Mouse (Mus musculus): ENCODE results near the gene Bmi1.
A peak's percentile ranks its signal among the peaks of the same experiment; 100 is the strongest.

Gene Bmi1

GRCm38 (mm10) chr2:18676936-18677491 is at the start of gene Bmi1:
Bmi1 (plus strand) TSS chr2:18677018.
- peak; percentile 73 for DNase-seq

GRCm38 (mm10) chr2:18630547-18630946 is 46.3 kb upstream of the Bmi1 start:
- no peak for DNase-seq

DNA sequence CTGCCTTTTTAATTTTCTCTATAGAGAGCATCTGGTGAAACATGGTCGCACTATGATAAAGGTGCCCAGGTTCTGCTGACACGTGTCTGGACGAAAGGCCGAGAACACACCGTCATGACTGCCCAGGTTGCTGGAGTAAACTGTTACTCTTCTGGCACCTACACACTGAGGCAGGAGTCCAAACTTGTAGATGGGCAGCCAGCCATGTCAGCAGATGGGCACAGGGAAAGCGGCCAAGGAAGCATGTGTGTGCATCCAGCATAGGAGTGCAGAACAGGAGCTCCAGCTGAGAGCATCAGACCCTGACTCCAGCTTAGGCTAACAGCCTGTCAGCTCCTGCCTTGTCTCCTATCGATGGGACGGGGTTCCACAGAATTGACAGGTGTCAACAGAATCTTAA is 41.8 kb upstream of the Bmi1 start:
- peak; percentile 74 for DNase-seq

- no peak for DNase-seq
These were observed 28.3 kb upstream of the Bmi1 start for GRCm38 (mm10) chr2:18648563-18648962.

GRCm38 (mm10) chr2:18654821-18655220 is 22.0 kb upstream of the Bmi1 start:
- DNase-seq, result peak; percentile 6

DNA sequence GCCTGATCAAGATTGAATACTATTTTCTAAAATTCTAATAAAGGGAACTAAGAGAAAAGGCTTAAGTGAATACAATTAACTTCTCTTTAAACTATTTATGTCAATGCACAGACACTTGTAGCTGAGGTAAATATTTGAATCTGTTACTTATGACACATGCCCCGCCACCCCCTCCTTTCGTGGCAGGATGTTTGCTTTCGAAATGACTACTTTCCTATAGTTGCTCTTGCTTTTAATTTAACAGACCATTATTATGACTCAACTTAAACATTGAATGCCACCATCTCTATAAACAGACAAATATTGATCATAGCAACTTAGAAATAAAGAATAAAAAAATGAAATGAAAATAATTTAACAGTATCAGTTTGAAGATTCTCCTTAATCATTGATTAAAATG is 12.8 kb upstream of the Bmi1 start:
- DNase-seq, result no peak

DNA sequence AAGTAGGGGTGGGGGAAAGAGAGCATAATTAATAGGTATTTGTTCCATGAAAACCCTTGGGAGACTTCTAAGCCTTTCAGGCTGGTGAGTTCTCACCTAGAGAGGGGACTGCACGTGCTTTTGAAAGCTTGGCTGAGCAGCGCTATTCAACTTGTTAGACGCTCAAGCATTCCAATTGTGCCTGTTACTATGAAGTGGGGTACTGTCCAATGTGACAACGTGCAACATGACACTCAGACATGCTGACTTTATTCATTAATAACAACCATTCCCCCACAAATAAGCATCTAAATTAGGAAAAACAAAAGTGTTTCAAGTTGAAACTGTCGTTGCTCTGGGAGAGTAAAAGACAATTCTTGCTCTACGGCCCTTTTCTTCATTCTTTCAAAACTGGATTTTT is 5.8 kb upstream of the Bmi1 start:
- no peak for DNase-seq

- DNase-seq, result peak; percentile 93
These were observed 4.6 kb upstream of the Bmi1 start, which contains the start of gene Commd3 for GRCm38 (mm10) chr2:18672133-18672765. Commd3 (plus strand) TSS chr2:18672384.

- no peak for DNase-seq
These were observed 4.1 kb upstream of the Bmi1 start for GRCm38 (mm10) chr2:18672766-18673164.

GRCm38 (mm10) chr2:18673766-18674165 is 3.1 kb upstream of the Bmi1 start:
- DNase-seq, result no peak

- DNase-seq, result no peak
These were observed 2.5 kb upstream of the Bmi1 start for GRCm38 (mm10) chr2:18674193-18674902.

DNA sequence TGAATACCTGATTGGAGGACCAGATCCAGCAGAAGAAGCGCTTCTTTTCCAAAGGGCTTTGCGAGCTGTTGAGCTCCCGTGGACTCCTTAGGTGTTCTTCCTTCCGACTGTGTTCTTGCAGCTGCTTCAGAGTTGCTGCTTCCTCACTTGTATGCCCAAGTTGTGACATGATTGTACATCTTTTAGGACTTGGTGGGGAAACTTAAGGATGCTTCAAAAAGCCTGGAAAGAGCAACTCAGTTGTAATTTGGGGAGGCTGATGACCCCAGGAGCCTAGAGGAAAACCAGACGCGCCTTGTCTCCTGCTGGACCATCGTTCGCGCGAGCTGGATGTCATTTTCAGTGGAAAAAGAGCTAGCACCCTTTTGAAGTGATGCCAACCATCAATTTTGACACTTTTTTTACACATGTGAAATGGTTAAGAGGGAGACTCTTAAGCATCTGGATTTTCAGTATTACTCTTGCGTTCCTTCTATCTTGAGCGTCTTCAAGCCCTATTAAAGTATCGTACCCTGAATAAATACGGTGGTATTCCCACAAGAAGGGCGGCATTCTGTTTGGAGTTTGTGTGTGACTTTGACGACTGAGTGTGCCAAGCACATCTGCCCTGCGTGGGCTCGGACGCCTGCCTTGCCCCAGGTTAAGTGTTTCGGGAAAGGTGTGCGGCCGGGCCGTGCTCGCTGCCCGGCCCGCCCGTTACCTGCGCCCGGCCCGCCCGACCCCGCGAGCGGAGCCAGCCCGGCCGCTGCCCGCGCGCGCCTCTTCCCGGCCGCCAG is 949 bp upstream of the Bmi1 start:
- no peak for DNase-seq

DNA sequence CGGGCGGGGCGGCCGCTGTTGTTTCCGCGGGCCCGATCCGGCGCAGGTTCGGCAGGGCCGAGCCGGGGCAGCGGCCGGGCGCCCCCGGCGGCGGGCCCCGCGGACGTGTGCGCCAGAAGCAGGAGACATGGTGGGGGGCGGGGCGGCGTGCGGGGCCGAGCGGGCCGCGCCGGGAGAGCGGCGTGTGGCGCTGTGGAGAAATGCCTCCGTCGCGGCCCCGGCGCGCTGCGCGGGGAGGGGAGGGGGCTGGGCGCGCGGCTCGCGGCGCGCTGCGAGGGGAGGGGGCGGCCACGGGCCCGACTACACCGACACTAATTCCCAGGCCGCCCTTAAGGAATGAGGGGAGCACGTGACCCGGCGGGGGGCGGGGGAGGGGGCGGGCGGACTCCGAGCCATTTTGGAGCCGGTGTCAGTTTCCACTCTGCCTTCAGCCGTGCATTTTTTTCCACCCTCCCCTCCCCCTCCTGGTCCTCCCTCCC is 322 bp upstream of the Bmi1 start:
- peak; percentile 77 for DNase-seq

DNA sequence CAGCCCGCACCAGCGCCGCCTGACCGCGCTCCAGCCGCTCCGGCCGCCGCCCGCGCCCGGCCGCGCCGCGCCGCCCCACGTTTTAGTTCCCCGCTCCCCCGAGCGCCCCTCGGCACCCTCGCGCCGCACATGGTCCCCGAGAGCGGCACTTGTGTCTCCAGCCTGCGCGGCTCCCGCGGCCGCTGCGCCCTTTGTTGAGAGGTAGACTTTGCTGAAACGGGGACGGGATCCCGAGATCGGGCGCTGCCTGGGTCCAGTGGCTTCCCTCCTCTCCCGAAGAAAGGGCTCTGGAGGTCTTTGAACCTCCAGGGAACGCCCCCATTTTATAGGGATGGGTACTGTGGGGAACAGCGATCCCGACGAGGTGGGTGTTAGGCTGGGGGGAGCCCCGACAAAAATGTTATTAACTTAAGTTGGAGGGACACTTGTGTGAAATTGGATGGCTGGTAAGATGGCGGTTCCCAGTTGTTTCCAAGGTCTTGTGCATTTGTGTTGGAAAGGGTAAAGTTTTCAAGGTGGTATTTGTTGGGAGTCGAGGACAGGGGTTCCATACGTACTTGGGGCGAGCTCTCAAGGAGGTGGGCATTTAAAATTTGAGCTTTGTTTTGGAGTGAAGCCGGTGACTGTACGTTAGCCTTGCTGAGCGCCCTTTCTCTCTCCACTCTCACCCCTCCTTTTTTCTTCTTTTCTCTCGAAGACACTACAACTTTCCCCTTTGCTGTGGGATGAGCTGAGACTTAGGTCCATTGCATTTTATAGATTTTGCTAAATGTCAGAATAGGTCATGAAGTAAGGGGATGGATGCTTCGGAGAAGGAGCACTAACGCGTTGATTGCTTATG is 1.0 kb downstream of the Bmi1 start:
- peak; percentile 29 for DNase-seq

GRCm38 (mm10) chr2:18679701-18680100 is 2.9 kb downstream of the Bmi1 start:
- no peak for DNase-seq

- no peak for DNase-seq
These were observed 3.7 kb downstream of the Bmi1 start for GRCm38 (mm10) chr2:18680501-18680900.

DNA sequence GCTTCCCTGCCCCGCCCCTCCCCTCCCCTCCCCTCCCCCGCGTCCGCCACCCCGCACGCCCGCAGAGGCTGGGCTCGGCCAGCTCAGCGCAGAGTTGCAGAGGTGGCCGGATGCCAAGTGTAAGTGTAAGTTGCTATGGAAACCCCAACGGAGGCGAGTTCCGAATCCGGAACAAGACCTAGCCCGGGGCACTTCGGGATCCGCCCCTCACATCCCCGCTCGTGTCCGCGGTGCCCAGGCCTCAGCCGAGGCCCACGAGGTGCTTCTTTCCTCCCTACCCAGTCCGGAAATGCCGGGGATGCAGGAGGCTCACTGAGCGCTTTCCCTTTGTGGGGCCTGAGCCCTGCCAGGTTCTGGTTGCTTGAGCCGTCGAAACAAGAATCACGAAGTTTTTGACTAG is 4.1 kb downstream of the Bmi1 start:
- peak; percentile 64 for DNase-seq

GRCm38 (mm10) chr2:18684062-18684461 is 7.2 kb downstream of the Bmi1 start:
- DNase-seq, result no peak

DNA sequence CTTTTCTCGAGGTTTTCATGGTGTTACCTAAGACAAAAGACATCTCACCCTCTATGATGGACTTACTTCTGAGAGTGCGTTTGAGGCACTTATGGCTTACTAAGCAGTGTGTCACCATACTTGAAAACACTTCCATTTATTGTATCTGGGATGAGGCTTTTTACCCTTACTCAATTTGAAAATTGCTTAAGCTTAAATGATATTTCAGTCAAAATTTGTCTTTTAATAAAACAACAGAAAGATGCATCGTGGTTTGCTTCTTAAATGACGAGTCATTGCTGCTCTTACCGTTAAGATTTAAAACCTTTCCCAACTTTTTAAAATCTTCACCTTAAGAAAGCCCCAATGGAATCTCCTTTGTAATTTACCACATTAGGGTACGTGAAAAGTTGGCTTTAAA is 9.6 kb downstream of the Bmi1 start:
- no peak for DNase-seq

- DNase-seq, result no peak
These were observed 10.2 kb downstream of the Bmi1 start for GRCm38 (mm10) chr2:18686826-18687519.

DNA sequence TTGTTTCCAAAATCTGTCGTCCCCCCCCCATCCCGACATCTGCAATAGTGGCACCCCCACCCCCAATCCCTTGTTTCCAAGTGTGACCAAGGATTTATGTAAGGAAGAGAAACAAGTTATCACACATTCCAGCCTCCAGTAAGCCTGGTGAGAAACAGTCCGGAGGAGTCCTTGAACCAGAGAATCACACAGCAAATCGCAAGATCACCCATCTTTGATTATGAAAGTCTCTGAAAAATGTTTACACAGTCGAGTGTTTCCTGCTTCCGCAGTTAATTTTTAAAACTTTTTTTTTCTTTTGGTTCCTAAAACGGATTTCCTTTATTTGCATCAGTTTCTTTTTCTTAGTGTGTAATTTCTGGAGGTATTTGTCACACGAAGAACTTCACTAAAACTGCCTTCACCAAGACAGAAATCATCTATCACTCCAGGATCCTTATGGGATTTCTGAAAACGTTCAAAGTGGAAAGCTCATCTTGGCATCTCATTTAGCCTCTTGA is 10.9 kb downstream of the Bmi1 start:
- no peak for DNase-seq

GRCm38 (mm10) chr2:18688286-18688685 is 11.5 kb downstream of the Bmi1 start:
- no peak for DNase-seq
